Mouse (Mus musculus) E14TG2a.4 (cell line): Measurements from ENCODE around the gene Cnpy4.
"Not testable (repeated sequence)": the region's sequence is repeated elsewhere in the genome, so short reads cannot be mapped to it uniquely, and the experiment has no call there.

Experiments used
- H3K27me3 ChIP-seq: 2 replicates; pipeline ENCODE4 v1.6.1; 2014; ENCODE audit warnings: low read length, control low read depth; ENCODE audit not compliant: insufficient read depth
- H3K36me3 ChIP-seq: 2 replicates; pipeline ENCODE4 v1.6.1; 2014; ENCODE audit warnings: low read length, control low read depth; ENCODE audit not compliant: insufficient read depth
- H3K4me1 ChIP-seq: replicated peaks from 2 replicates; pipeline ENCODE4 v1.6.1; 2014; ENCODE audit warnings: low read depth, low read length, control low read depth
- H3K4me3 ChIP-seq: replicated peaks from 2 replicates; pipeline ENCODE4 v1.5.1; 2014; ENCODE audit warnings: mild to moderate bottlenecking, low read length
- H3K9me3 ChIP-seq: 2 replicates; pipeline ENCODE4 v1.6.1; 2014; ENCODE audit warnings: low read length, control low read depth
- CTCF ChIP-seq: conservative IDR thresholded peaks from 2 replicates; pipeline ENCODE4 v1.5.1; 2014; ENCODE audit warnings: low read length
- NANOG ChIP-seq: IDR thresholded peaks from 2 replicates; pipeline ENCODE4 v1.6.1; 2014; ENCODE audit warnings: borderline replicate concordance, low read length, mixed read lengths
- POU5F1 ChIP-seq: IDR thresholded peaks from 2 replicates; pipeline ENCODE4 v1.6.1; 2014; ENCODE audit warnings: low read length, borderline replicate concordance

Cnpy4 gene

GRCm38 (mm10) chr5:138194755-138195345 is 7.6 kb downstream of the Cnpy4 start:
- peaks cover 9% of the 10 kb centered on the region; the same call in 1 of the 2 replicates for H3K27me3 ChIP-seq
- peaks cover 36% of the 10 kb centered on the region for H3K36me3 ChIP-seq
- no peaks in the 10 kb centered on the region for H3K9me3 ChIP-seq
- H3K4me1 ChIP-seq = peaks cover 23% of the 10 kb centered on the region
- TF ChIP-seq CTCF (no peak), POU5F1 (no peak), NANOG (no peak)
- peak overlapping the region; percentile 91 for H3K4me3 ChIP-seq

GRCm38 (mm10) chr5:138195463-138195862 is 8.2 kb downstream of the Cnpy4 start:
- Histone ChIP-seq H3K36me3 (peaks cover 30% of the 10 kb centered on the region), H3K4me3 (no peak overlapping the region; the same call in 1 of the 2 replicates)
- no peak for TF ChIP-seq NANOG
- no peak for TF ChIP-seq CTCF
- no peak for TF ChIP-seq POU5F1

GRCm38 (mm10) chr5:138199576-138199975 is 12.3 kb downstream of the Cnpy4 start:
- Histone ChIP-seq H3K4me1 (peaks cover 13% of the 10 kb centered on the region), H3K9me3 (peaks cover 38% of the 10 kb centered on the region), H3K27me3 (peaks cover 8% of the 10 kb centered on the region; the same call in 1 of the 2 replicates), H3K36me3 (no peaks in the 10 kb centered on the region), H3K4me3 (no peak overlapping the region)
- TF ChIP-seq POU5F1 (no peak), CTCF (no peak), NANOG (no peak)

More at GRCm38 (mm10) chr5:138195463-138195862, 8.2 kb downstream of the Cnpy4 start:
- Histone ChIP-seq H3K4me1 (peaks cover 19% of the 10 kb centered on the region), H3K27me3 (peaks cover 9% of the 10 kb centered on the region; the same call in 1 of the 2 replicates), H3K9me3 (0 out of 2 replicates have a peak, but pooled peaks cover 2% of the 10 kb centered on the region)

- Histone ChIP-seq H3K4me3 (no peak overlapping the region), H3K36me3 (no peaks in the 10 kb centered on the region), H3K9me3 (peaks cover 53% of the 10 kb centered on the region), H3K4me1 (no peaks in the 10 kb centered on the region), H3K27me3 (no peaks in the 10 kb centered on the region)
- TF ChIP-seq POU5F1 = no peak
- no peak for TF ChIP-seq CTCF
- no peak for TF ChIP-seq NANOG
Measured at GRCm38 (mm10) chr5:138202086-138202485, 14.8 kb downstream of the Cnpy4 start.

- Histone ChIP-seq H3K4me1 (no peaks in the 10 kb centered on the region), H3K4me3 (no peak overlapping the region), H3K27me3 (no peaks in the 10 kb centered on the region), H3K9me3 (peaks cover 73% of the 10 kb centered on the region), H3K36me3 (no peaks in the 10 kb centered on the region)
- TF ChIP-seq NANOG (no peak), CTCF (no peak), POU5F1 (no peak)
Measured at GRCm38 (mm10) chr5:138207253-138207652, 20.0 kb downstream of the Cnpy4 start.

GRCm38 (mm10) chr5:138207873-138208272 is 20.6 kb downstream of the Cnpy4 start:
- H3K27me3 ChIP-seq = no peaks in the 10 kb centered on the region
- H3K4me1 ChIP-seq = no peaks in the 10 kb centered on the region
- no peaks in the 10 kb centered on the region for H3K36me3 ChIP-seq
- H3K4me3 ChIP-seq = no peak overlapping the region
- TF ChIP-seq POU5F1 (no peak), NANOG (no peak), CTCF (no peak)
- H3K9me3 ChIP-seq = peaks cover 72% of the 10 kb centered on the region

GRCm38 (mm10) chr5:138216632-138217031 is 29.3 kb downstream of the Cnpy4 start:
- peaks cover 35% of the 10 kb centered on the region for H3K9me3 ChIP-seq
- not testable (repeated sequence) for H3K27me3 ChIP-seq, H3K36me3 ChIP-seq

GRCm38 (mm10) chr5:138219864-138220263 is 32.6 kb downstream of the Cnpy4 start:
- Histone ChIP-seq H3K4me1 (no peaks in the 10 kb centered on the region), H3K36me3 (no peaks in the 10 kb centered on the region), H3K9me3 (peaks cover 12% of the 10 kb centered on the region), H3K27me3 (no peaks in the 10 kb centered on the region), H3K4me3 (no peak overlapping the region)
- TF ChIP-seq POU5F1 (no peak), CTCF (no peak), NANOG (no peak)

More at GRCm38 (mm10) chr5:138216632-138217031, 29.3 kb downstream of the Cnpy4 start:
- H3K4me3 ChIP-seq = peak overlapping the region; percentile 49
- not testable (repeated sequence) for H3K4me1 ChIP-seq

GRCm38 (mm10) chr5:138222111-138222510 is 34.8 kb downstream of the Cnpy4 start:
- Histone ChIP-seq H3K4me1 (no peaks in the 10 kb centered on the region), H3K27me3 (no peaks in the 10 kb centered on the region), H3K36me3 (no peaks in the 10 kb centered on the region), H3K9me3 (peaks cover 2% of the 10 kb centered on the region), H3K4me3 (no peak overlapping the region)
- TF ChIP-seq NANOG = no peak
- peak; percentile 95 for TF ChIP-seq CTCF
- no peak for TF ChIP-seq POU5F1
